Mouse (Mus musculus) bone marrow, adult 2 months (tissue): ENCODE data around the gene Sprr2b.

Experiments
- CTCF ChIP-seq: fragments of 200-500 bp; IDR thresholded peaks from 2 replicates; pipeline ENCODE4 v1.5.1; 2011; ENCODE audit warnings: low read length, control low read depth; ENCODE audit not compliant: control insufficient read depth, insufficient read depth
- POLR2A ChIP-seq: fragments of 200-500 bp; IDR thresholded peaks from 2 replicates; pipeline ENCODE4 v1.6.1; 2011; ENCODE audit warnings: low read depth, mild to moderate bottlenecking, control low read depth, low read length, borderline replicate concordance; ENCODE audit not compliant: control insufficient read depth

DNA sequence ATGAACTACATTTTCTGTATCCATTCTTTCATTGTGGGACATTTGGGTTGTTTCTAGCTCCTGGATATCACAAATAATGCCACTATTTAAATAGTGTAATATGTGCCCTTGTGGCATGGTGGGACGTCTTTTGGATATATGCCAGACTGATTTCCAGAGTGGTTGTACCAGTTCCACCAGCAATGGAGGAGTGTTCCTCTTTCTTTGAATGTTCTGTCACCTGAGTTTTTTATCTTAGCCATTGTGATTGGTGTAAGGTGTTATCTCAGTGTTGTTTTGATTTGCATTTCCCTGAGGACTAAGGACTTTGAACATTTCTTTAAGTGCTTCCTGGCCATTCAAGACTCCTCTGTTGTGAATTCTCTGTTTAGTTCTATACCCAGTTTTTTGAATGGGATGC, 19.9 kb downstream of the Sprr2b start:
- TF ChIP-seq CTCF (no peak), POLR2A (no peak)
